Mouse (Mus musculus) cerebral cortex, adult 2 months (tissue): ENCODE data around the gene Scn5a.

ENCODE experiments used
- WGBS: fragments of 180-500 bp; shearing (Covaris S2); methylation state at CpG from one replicate; pipeline ENCODE4 v1.1.7; 2018; 5-methylcytosine and 5-hydroxymethylcytosine counted together

Gene Scn5a

GRCm38 (mm10) chr9:119504981-119505658 is 73.7 kb downstream of the Scn5a start:
- WGBS = 74% methylated on average over 11 of the region's 11 CpGs

- WGBS = 94% methylated on average over 9 of the region's 9 CpGs
These were observed 75.2 kb downstream of the Scn5a start for GRCm38 (mm10) chr9:119503613-119504012.

- WGBS = 91% methylated on average over 7 of the region's 7 CpGs
These were observed 79.9 kb downstream of the Scn5a start for GRCm38 (mm10) chr9:119498885-119499284.

- WGBS = 94% methylated on average over 9 of the region's 9 CpGs
These were observed 80.6 kb downstream of the Scn5a start for GRCm38 (mm10) chr9:119498247-119498607.

- WGBS = 86% methylated on average over 15 of the region's 15 CpGs
These were observed 81.1 kb downstream of the Scn5a start for GRCm38 (mm10) chr9:119497546-119498246.

- WGBS = 47% methylated on average over 5 of the region's 5 CpGs
These were observed 81.9 kb downstream of the Scn5a start for GRCm38 (mm10) chr9:119496960-119497359.

- 69% methylated on average over 9 of the region's 9 CpGs for WGBS
These were observed 82.5 kb downstream of the Scn5a start for GRCm38 (mm10) chr9:119496354-119496753.

GRCm38 (mm10) chr9:119484868-119485267 is 93.9 kb downstream of the Scn5a start:
- 87% methylated on average over 13 of the region's 13 CpGs for WGBS

GRCm38 (mm10) chr9:119484420-119484819 is 94.4 kb downstream of the Scn5a start:
- 65% methylated on average over 9 of the region's 9 CpGs for WGBS

GRCm38 (mm10) chr9:119483554-119484353 is 95.1 kb downstream of the Scn5a start:
- WGBS = 70% methylated on average over 23 of the region's 23 CpGs

GRCm38 (mm10) chr9:119481612-119482011 is 97.2 kb downstream of the Scn5a start:
- WGBS = 92% methylated on average over 4 of the region's 4 CpGs

- WGBS = 57% methylated on average over 8 of the region's 8 CpGs
These were observed 99.5 kb downstream of the Scn5a start for GRCm38 (mm10) chr9:119479297-119479696.

- 54% methylated on average over 11 of the region's 11 CpGs for WGBS
These were observed 100.5 kb downstream of the Scn5a start for GRCm38 (mm10) chr9:119478345-119478744.

GRCm38 (mm10) chr9:119477754-119478153 is 101.1 kb downstream of the Scn5a start:
- WGBS = 74% methylated on average over 6 of the region's 6 CpGs

GRCm38 (mm10) chr9:119474717-119475611 is 103.9 kb downstream of the Scn5a start:
- 82% methylated on average over 15 of the region's 15 CpGs for WGBS

GRCm38 (mm10) chr9:119473608-119474164 is 105.1 kb downstream of the Scn5a start:
- WGBS = 71% methylated on average over 9 of the region's 9 CpGs

- 97% methylated on average over 1 of the region's 1 CpGs for WGBS
These were observed 105.8 kb downstream of the Scn5a start for GRCm38 (mm10) chr9:119473011-119473410.

- WGBS = 91% methylated on average over 11 of the region's 11 CpGs
These were observed 106.4 kb downstream of the Scn5a start for GRCm38 (mm10) chr9:119472412-119472918.

- 80% methylated on average over 8 of the region's 8 CpGs for WGBS
These were observed 109.0 kb downstream of the Scn5a start for GRCm38 (mm10) chr9:119469691-119470353.

- 60% methylated on average over 7 of the region's 7 CpGs for WGBS
These were observed 113.2 kb downstream of the Scn5a start for GRCm38 (mm10) chr9:119465595-119465994.
